Mouse (Mus musculus) gastrocnemius, adult 2 months (tissue): ENCODE results near the gene Ralgds. TPM values are rescaled to one million over a fixed set of nuclear protein-coding genes. Genes with fewer than 3 reads are reported as not detected.
"Not testable (repeated sequence)": the region's sequence is repeated elsewhere in the genome, so short reads cannot be mapped to it uniquely, and the experiment has no call there.

Experiments
- DNase-seq: peaks from one replicate; pipeline ENCODE4 v3.0.0; 2022
- H3K27ac ChIP-seq: fragments of 200-600 bp; 2 replicates; pipeline ENCODE4 v1.8.1; 2022; ENCODE audit warnings: mild to moderate bottlenecking
- H3K4me3 ChIP-seq: fragments of 200-600 bp; 2 replicates; pipeline ENCODE4 v1.8.1; 2022; ENCODE audit warnings: mild to moderate bottlenecking, moderate library complexity
- CTCF ChIP-seq: fragments of 200-600 bp; IDR thresholded peaks from 2 replicates; pipeline ENCODE4 v1.8.1; 2022; ENCODE audit warnings: antibody characterized with exemption, mild to moderate bottlenecking, moderate library complexity
- intact Hi-C: fragments of 180-260 bp; cut with DNase I; formaldehyde crosslinking; loops from one replicate; pipeline ENCODE4 v1.15.1; 2025
- long read RNA-seq, 2 experiments: library from polyadenylated mRNA; stranded (forward); transcript quantifications; one replicate each; pipeline ENCODE4 v2.0.0; 2021
- total RNA-seq, 2 experiments: library from RNA; stranded (reverse); gene quantifications; 2 replicates each; pipeline ENCODE4 v1.2.3; 2021

Ralgds gene
- 10 to 100 TPM in 1 of 2 experiments, 1 to 10 TPM in 1; 9.9 to 10.1 TPM for total RNA-seq
- long read RNA-seq, experiment 1, transcript Ralgds-203 (18 exons, 3,683 nt), result major isoform, 8 of 24 reads
- long read RNA-seq, experiment 1, transcript Ralgds-202 (18 exons, 3,102 nt), result minor isoform, 5 of 24 reads
- long read RNA-seq, experiment 1, partial matches to known transcripts, result 7 of 24 reads
- long read RNA-seq, experiment 1, other reads (novel, unspliced or antisense), result 4 of 24 reads
- long read RNA-seq, experiment 2, transcript Ralgds-203 (18 exons, 3,683 nt), result major isoform, 14 of 29 reads
- long read RNA-seq, experiment 2, partial matches to known transcripts, result 1 of 29 reads
- long read RNA-seq, experiment 2, other reads (novel, unspliced or antisense), result 10 of 29 reads

DNA sequence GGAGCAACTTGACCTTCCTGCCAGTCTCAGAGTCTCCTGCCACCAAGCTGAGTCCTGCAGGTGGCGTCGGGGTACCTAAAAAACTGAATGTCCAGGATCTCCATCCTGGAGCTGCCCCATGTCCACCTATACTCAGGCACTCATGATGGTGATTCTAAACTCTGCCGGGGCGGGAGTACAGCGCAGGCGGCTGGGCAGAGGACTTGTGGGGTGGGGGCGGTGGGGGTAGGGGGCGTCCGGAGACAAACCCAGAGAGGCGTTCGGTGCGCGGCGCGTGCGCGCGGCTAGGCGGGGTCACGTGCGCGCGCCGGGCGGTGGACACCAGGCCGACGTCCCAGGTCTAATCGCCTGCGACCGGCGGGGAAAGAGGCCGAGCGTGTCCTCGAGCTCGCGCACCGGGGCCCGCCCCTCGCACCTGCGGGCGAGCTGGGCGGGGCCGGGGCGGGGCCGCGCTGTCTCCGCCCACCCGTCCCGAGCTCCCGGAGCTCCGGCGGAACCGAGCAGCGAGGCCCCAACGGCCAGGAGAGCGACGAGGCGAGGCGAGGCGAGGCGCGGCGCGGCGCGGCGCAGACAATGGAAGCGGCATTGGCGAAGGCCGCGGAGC lies at the start of gene Ralgds:
Gene Ralgds (plus strand): TSS at position 328 of the 604 bp plus-strand sequence.
- H3K4me3 ChIP-seq, result peak within 1 kb of the TSS; percentile 79
- TF ChIP-seq CTCF, result peak; percentile 15; the same call in 1 of the 2 replicates
- H3K27ac ChIP-seq, result peak within 1 kb of the TSS; percentile 49; the same call in 1 of the 2 replicates
- intact Hi-C loops, result no loop called here
- DNase-seq, result peak; percentile 68

DNA sequence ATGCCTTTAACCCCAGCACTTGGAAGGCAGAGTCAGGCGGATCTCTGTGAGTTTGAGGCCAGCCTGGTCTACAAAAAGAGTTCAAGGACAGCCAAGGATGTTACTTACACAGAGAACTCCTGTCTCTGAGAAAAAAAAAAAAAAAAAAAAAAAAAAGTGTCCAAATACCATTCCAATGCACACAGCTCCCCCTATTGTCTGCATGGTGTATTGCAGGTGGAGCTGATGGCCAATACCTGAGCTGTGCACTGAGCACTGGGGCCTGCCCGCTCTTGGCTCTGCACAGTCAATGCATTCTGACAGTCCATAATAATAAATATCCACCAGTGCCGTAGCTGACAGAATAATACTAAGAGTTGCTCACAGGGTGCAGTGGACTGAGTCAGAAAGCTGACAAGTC lies 49.0 kb upstream of the Ralgds start:
- intact Hi-C loops, result no loop called here
- peak; percentile 78 for TF ChIP-seq CTCF
- H3K4me3 ChIP-seq, result no peak overlapping the region
- no peak overlapping the region for H3K27ac ChIP-seq
- DNase-seq, result peak; percentile 66

DNA sequence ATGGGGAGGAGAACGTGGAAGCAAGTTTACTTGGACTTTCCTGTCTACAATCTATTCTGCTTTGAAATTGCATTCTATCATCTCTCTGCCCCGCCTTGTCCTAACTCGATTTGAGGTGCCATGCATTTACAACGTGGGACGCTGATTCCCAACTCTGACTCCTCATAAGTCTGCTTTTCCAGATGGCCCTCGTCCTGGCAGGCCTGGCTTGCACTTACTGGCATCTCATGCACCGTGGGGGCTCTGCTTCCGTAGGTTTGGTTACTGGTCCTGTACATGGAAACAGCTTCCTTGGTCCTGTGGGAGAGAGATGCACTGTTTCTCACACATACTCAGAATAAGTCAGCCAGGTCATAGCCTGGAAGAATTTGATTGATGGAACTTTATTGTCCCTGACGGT lies 48.0 kb upstream of the Ralgds start:
- no peak for DNase-seq
- Histone ChIP-seq H3K4me3 (no peak overlapping the region), H3K27ac (no peak overlapping the region)
- intact Hi-C loops, result no loop called here
- TF ChIP-seq CTCF, result no peak

DNA sequence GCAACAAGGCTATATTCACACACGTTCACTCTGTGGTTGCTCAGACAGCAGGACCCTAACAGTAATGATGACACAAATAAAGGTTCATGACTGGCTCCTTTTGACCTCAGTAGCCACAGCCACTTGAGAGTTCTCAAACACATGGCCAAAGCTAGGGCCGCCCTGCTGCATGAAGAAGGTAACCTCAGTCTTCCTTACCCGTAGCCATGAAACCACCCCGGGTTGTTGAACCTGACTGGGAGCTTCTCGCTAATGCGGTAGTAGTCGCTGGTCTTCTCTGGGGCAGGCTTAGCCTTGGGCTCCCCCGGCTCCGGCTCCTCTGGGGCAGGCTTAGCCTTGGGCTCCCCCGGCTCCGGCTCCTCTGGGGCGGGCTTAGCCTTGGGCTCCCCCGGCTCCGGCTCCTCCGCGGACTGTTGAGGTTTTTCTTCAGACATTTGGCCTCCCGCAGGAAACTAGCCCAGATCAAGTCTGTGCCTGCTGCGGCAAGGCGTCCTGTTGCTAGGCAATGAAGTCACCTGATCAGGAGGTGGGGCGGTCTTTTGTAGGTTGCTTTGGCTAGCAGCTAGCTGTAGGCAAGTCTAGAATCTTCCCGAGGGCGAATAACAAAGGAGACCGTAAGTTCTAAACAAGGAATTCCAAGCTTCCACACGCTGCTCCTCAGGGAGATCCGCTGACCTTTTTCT lies 46.9 kb upstream of the Ralgds start, which contains the start of gene 1700007K13Rik:
Gene 1700007K13Rik (minus strand): TSS at position 497 of the 683 bp plus-strand sequence.
- TF ChIP-seq CTCF, result no peak
- DNase-seq, result peak; percentile 64
- Histone ChIP-seq H3K4me3 (peak within 1 kb of the TSS; percentile 62), H3K27ac (peak within 1 kb of the TSS; percentile 9; the same call in 1 of the 2 replicates)
- intact Hi-C loops, result no loop called here

DNA sequence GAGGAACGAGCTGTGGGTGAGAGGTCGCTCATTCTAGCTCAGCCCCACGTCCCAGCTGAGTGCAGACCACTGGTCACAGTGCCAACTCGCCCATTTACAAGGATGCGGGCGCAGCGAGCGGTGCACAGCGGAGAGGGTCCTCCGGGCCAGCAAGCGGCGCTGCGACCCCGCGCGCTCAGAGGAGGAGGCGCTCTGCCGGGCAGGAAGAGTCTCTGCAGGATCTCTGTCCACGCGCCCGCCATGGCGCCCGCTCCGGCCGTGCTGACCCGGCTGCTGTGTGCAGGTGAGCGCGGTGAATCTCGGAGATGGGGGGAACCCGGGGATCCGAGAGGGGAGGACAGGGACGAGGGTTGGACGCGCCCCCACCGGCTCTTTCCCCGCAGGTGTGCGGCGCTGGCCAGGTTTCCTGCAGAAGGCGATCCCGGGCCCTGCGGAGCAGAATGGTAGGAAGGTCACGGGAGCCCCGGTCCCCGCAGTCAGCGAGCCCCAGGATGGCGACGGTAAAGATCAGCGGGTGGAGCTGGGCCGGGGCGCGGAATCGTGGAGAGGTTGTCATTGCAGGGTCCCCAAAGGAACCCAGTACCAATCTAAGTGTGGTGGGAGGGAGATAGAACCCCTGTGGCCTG lies 45.0 kb upstream of the Ralgds start, which contains the start of gene Mrps2:
Gene Mrps2 (plus strand): TSS at position 207 of the 626 bp plus-strand sequence.
- H3K4me3 ChIP-seq, result peak within 1 kb of the TSS; percentile 99
- DNase-seq, result peak; percentile 91
- TF ChIP-seq CTCF, result peak; percentile 96
- peak within 1 kb of the TSS; percentile 91 for H3K27ac ChIP-seq
- intact Hi-C loops, result no loop called here

DNA sequence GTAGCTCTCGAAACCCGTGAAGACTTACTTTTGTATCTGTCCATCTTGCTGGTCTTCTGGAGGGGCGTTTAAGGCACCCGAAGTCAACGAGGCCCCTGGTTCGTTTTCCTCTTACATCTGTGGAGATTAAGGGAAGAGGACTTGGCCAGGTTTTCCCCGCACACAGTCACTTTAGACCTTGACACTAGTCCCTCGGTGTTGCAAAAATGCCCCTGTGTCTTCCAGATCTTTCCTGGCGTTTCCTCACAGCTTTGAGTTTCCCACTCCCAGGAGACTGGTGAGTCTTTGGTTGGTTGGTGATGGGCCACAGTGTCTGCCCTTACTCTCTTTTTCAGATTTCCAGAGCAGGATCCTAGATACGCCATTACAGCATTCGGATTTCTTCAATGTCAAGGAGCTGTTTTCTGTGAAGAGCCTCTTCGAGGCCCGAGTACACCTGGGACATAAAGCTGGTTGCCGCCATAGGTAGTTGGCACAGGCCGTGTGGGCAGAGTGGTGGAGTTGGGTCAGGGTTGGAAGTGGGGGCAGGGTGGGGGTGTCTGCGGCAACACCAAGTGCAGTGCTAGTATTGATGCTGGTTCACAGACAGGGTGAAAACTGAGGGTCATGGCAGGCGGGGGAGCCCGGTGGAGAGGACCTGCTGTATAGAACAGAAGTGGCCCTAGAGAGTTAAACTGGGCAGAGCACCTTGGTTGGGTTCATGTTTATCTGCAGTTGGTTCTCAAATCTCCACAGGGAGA lies 44.3 kb upstream of the Ralgds start:
- TF ChIP-seq CTCF, result no peak
- Histone ChIP-seq H3K27ac (peak overlapping the region; percentile 91), H3K4me3 (peak overlapping the region; percentile 99)
- intact Hi-C loops, result no loop called here
- no peak for DNase-seq

DNA sequence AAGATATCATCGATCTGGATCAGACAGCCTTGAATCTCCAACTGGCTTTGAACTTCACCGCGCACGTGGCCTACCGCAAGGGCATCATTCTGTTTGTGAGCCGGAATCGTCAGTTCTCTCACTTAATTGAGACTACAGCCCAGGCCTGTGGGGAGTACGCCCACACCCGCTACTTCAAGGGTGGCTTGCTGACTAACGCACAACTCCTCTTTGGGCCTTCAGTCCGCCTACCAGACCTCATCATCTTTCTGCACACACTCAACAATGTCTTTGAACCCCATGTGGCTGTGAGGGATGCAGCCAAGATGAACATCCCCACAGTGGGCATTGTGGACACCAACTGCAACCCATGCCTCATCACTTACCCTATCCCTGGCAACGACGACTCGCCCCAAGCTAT lies 43.5 kb upstream of the Ralgds start:
- Histone ChIP-seq H3K4me3 (no peak overlapping the region), H3K27ac (no peak overlapping the region)
- DNase-seq, result no peak
- TF ChIP-seq CTCF, result no peak
- intact Hi-C loops, result no loop called here

DNA sequence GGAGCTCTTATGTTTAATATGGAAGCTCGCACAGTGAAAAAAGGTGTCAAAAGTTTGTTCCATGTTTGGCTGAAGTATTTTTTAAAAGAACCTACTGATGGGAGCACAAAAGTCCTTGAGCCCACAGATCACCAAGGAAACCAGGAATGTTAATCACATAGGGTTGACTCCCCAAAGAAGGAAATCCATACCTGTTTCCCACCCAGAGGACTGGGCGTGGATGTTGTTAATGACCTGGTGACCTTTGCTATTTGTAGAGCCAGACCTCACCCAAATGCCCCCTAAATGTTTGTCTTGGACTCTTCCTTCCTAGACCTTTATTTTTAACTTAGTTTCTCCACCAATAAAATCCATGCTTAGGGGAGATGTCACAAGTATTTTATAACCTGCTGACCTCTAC lies 42.3 kb upstream of the Ralgds start:
- intact Hi-C loops, result no loop called here
- no peak for TF ChIP-seq CTCF
- no peak overlapping the region for H3K27ac ChIP-seq
- no peak for DNase-seq
- H3K4me3 ChIP-seq, result no peak overlapping the region

DNA sequence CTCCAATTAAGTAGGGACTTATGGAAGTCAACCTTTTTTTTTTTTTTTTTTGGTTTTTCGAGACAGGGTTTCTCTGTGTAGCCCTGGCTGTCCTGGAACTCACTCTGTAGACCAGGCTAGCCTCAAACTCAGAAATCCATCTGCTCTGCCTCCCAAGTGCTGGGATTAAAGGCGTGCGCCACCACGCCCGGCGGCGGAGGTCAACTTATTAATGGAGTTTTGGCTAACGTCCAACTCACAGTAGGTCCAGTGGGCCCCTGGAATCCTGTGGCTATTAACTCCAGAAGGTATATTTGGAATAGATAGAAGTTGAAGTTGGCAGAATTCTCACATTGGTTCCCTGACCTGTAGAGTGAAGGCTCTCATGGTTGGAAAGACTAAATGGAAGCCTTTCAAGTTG lies 40.9 kb upstream of the Ralgds start:
- H3K4me3 ChIP-seq, H3K27ac ChIP-seq, DNase-seq, intact Hi-C loops: not testable (repeated sequence)

DNA sequence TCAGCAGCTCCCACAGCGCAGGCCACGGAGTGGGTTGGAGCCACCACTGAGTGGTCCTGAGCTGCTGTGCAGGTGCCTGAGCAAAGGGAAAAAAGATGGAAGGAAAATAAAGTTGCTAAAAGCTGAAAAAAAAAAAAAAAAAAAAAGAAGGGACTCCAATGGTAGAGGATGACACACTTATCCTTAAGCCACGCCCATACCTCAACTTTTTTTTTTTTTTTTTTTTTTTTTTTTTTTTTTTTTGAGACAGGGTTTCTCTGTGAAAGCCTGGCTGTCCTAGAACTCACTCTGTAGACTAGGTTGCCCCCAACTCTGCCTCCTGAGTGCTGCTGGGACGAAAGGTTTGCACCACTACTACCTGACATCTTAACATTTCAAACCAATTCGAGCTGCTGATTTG lies 34.9 kb upstream of the Ralgds start:
- H3K27ac ChIP-seq, H3K4me3 ChIP-seq, DNase-seq, intact Hi-C loops: not testable (repeated sequence)

DNA sequence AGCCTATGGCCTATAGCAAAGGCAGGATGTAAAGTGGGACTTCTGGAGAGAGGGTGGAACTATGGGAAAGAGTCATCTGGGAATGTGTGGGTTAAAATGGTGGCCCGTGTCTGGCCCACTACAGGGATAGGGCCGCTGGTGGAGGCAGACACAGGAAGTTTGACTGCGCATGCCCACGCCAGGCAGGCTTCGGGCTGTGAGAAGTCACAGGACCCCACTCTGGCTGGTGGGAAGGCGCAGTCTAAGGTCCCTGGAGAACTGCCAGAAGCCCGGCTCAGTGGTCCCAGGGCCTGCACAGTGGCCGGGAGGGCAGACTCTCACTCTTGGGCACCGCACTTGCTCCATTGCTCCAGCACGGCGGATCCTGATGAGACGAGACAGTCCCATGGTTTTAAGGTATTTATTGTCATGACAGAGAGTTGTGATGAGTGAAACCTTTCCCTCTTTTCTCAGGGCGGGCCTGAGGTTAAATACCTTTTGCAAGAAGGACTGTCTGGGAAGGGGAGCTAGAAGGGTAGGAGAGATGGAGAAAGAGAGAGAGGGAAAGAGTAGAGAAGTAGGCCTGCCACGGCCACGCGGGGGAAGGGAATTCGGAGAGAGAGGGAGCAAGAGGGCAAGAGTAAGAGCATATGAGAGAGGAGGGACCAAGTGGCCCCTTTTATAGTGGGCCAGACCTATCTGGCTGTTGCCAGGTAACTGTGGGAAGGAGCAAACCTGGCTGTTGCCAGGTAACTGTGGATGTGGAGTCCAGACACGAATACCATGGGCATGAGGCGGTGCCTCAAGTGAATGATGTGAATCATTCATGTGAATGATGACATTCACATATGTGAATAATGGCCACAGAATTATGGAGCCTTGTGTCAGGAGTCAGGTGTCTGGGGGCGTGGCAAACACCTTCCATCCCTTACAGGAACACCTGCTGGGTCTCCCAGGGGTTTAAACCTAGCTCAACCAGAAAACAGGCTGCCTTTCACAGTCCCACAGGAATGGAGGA lies 33.4 kb upstream of the Ralgds start:
- intact Hi-C loops, result no loop called here
- no peak for TF ChIP-seq CTCF
- Histone ChIP-seq H3K4me3 (peak overlapping the region; percentile 54), H3K27ac (no peak overlapping the region)
- no peak for DNase-seq
